Mouse (Mus musculus) heart, adult 2 months (tissue): Measurements from ENCODE around the gene Crip2. TPM values are rescaled to one million over a fixed set of nuclear protein-coding genes. Genes with fewer than 3 reads are reported as not detected.

ENCODE experiments used
- DNase-seq, 2 experiments: peaks; one replicate each; pipeline ENCODE4 v3.0.0; 2021
- H3K27ac ChIP-seq: fragments of 200-600 bp; 2 replicates; pipeline ENCODE4 v1.8.1; 2022
- H3K27me3 ChIP-seq: fragments of 200-500 bp; 2 replicates; pipeline ENCODE4 v1.6.1; 2012; ENCODE audit warnings: mild to moderate bottlenecking, low read length, inconsistent platforms, mixed read lengths; ENCODE audit not compliant: control insufficient read depth, insufficient read depth
- H3K36me3 ChIP-seq: fragments of 200-500 bp; 2 replicates; pipeline ENCODE4 v1.6.1; 2012; ENCODE audit warnings: low read length, inconsistent platforms; ENCODE audit not compliant: control insufficient read depth, insufficient read depth
- H3K4me1 ChIP-seq: fragments of 200-500 bp; 2 replicates; pipeline ENCODE4 v1.6.1; 2011; ENCODE audit warnings: low read length; ENCODE audit not compliant: control insufficient read depth, insufficient read depth
- H3K4me3 ChIP-seq: fragments of 200-600 bp; 2 replicates; pipeline ENCODE4 v1.8.1; 2022
- H3K79me2 ChIP-seq: fragments of 200-500 bp; replicated peaks from 2 replicates; pipeline ENCODE4 v1.6.1; 2012; ENCODE audit warnings: mild to moderate bottlenecking, inconsistent platforms, low read length, moderate library complexity, mixed read lengths; ENCODE audit not compliant: control insufficient read depth, insufficient read depth
- H3K9ac ChIP-seq: fragments of 200-500 bp; 2 replicates; pipeline ENCODE4 v1.6.1; 2012; ENCODE audit warnings: low read depth, mild to moderate bottlenecking, control low read depth, inconsistent platforms, low read length, mixed read lengths
- CTCF ChIP-seq: fragments of 200-600 bp; IDR thresholded peaks from 2 replicates; pipeline ENCODE4 v1.8.1; 2022; ENCODE audit warnings: antibody characterized with exemption, mild to moderate bottlenecking, moderate library complexity
- EP300 ChIP-seq: fragments of 200-500 bp; IDR thresholded peaks from 2 replicates; pipeline ENCODE4 v1.6.1; 2011; ENCODE audit warnings: low read depth, low read length, control low read depth; ENCODE audit not compliant: insufficient read depth
- POLR2A ChIP-seq: fragments of 200-500 bp; IDR thresholded peaks from 2 replicates; pipeline ENCODE4 v1.6.1; 2011; ENCODE audit warnings: mild to moderate bottlenecking, low read depth, low read length, control low read depth; ENCODE audit not compliant: insufficient read depth
- WGBS: fragments of 180-500 bp; shearing (Covaris S2); methylation state at CpG from one replicate; pipeline ENCODE4 v1.1.7; 2018; 5-methylcytosine and 5-hydroxymethylcytosine counted together
- intact Hi-C: fragments of 180-260 bp; cut with DNase I; formaldehyde crosslinking; loops from one replicate; pipeline ENCODE4 v1.15.1; 2025
- polyA plus RNA-seq: library from polyadenylated mRNA; depleted of rRNA; stranded (reverse); fragments of >200 nt; gene quantifications from 2 replicates; pipeline ENCODE4 v1.2.3, GENCODE M21; 2012
- total RNA-seq, 2 experiments: library from RNA; stranded (reverse); gene quantifications; 2 replicates each; pipeline ENCODE4 v1.2.3; 2021

The Crip2 gene
- total and polyA plus RNA-seq, 3 experiments, result 1,390 to 3,159 (median 1,660) TPM

GRCm38 (mm10) chr12:113153971-113154370 is 13.9 kb downstream of the Crip2 start:
- no peak overlapping the region for H3K9ac ChIP-seq
- no peaks in the 10 kb centered on the region for H3K27me3 ChIP-seq
- H3K4me1 ChIP-seq, result peaks cover 18% of the 10 kb centered on the region
- TF ChIP-seq EP300 (no peak), POLR2A (no peak), CTCF (no peak)
- H3K27ac ChIP-seq, result peak overlapping the region; percentile 87
- H3K36me3 ChIP-seq, result no peaks in the 10 kb centered on the region
- no peaks in the 10 kb centered on the region; the same call in 1 of the 2 replicates for H3K79me2 ChIP-seq
- DNase-seq, result peak; percentile 52 to 59
- 69% methylated on average over 7 of the region's 7 CpGs for WGBS
- intact Hi-C loops, result loop anchor here (5.0 kb wide), 1 partner anchor 327 kb away; the partner anchor contains the start of gene Cdca4
- H3K4me3 ChIP-seq, result no peak overlapping the region; the same call in 1 of the 2 replicates

- Histone ChIP-seq H3K36me3 (no peaks in the 10 kb centered on the region), H3K27ac (peak overlapping the region; percentile 87), H3K27me3 (no peaks in the 10 kb centered on the region), H3K9ac (peak overlapping the region; percentile 35), H3K4me3 (peak overlapping the region; percentile 63), H3K4me1 (peaks cover 13% of the 10 kb centered on the region), H3K79me2 (no peaks in the 10 kb centered on the region; the same call in 1 of the 2 replicates)
- DNase-seq, result peak in 1 of 2 experiments; percentile 14
- TF ChIP-seq POLR2A (0 out of 2 replicates have a peak, but pooled peaks have one; percentile 7), CTCF (no peak), EP300 (no peak)
- intact Hi-C loops, result loop anchor here (1.0 to 5.0 kb wide), 2 partner anchors 13 to 327 kb away; partner anchors contain the start of gene Cdca4
- 68% methylated on average over 6 of the region's 6 CpGs for WGBS
Measured at GRCm38 (mm10) chr12:113154747-113155075, 14.7 kb downstream of the Crip2 start.

DNA sequence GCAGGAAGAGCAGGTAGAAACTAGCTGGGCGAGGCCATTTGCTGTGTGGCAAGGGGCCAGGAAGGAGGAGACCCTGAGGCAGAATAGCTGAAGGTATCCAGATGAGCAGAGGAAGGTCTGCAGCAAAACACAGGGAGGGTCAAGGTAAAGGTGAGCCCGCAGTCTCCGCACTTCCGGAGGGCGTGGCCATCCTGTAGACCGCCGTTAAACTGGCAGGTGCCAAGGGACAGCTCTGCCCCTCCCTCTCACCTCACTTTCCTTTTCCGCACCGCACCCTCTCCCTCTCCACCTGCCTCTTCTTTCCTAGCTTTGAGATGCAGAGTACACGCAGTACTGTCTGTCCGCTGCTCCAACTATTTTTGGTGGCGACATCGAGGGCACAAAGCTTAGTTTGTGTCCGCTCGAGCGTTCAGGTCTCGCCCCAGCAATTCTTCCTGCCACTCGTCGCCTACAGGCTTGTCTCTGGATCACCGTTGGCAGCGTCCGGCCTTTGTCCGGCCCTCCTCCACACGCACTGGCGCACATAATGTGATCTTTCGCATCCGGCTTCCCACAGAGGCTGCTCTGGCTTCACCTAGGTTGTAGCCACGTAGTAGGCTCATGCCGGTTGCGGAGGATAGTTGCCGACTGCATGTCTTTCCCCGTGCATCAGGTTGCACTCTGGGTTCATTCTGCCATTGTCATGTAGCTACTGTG is 15.2 kb downstream of the Crip2 start:
- Histone ChIP-seq H3K4me3 (peak overlapping the region; percentile 63), H3K36me3 (no peaks in the 10 kb centered on the region), H3K27ac (peak overlapping the region; percentile 87), H3K79me2 (no peaks in the 10 kb centered on the region; the same call in 1 of the 2 replicates), H3K4me1 (peaks cover 13% of the 10 kb centered on the region), H3K27me3 (no peaks in the 10 kb centered on the region), H3K9ac (peak overlapping the region; percentile 35)
- WGBS, result 2% methylated on average over 32 of the region's 32 CpGs
- DNase-seq, result peak; percentile 74 to 78
- TF ChIP-seq POLR2A (0 out of 2 replicates have a peak, but pooled peaks have one; percentile 8), EP300 (no peak), CTCF (no peak)
- intact Hi-C loops, result loop anchor here (1.0 kb wide), 1 partner anchor 14 kb away; no protein-coding TSS in a partner anchor

DNA sequence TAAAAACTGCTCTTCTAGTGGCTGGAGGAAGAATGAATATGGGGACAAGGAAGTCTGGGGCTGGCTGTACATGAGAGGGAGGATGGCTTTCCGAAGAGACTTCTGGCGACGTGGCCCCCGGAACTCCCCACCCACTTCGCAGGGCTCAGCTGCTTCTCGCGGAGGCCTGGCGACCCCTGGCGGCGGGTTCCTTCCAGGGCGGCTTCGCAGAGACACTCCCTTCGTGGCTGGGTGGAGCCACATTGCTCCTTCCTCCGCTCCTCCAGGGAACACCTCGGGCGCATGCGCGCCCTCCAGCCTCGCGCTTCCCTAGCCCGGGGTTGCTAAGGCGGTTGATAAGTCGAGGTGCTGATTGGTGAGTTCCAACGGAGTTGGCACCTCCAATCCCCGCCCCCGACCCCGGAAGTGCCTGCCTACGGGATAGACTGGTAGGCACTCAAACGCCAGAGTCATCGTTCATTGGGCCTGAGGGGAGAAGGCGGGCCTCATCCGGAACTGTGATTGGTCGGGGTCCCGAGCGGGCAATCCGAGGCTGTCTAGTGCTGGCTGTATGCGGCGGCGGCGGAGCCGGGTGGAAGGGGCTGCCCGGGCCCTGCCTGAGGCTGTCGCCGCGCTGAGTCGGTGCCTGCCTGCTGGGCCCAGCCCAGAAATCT is 16.0 kb downstream of the Crip2 start, which contains the start of gene Tedc1:
TSS of gene Tedc1 (plus strand) at position 535 of the 653 bp plus-strand sequence.
- DNase-seq, result peak; percentile 99 to 100
- no peaks in the 10 kb centered on the region for H3K27me3 ChIP-seq
- peak within 1 kb of the TSS; percentile 63 for H3K4me3 ChIP-seq
- under 1% methylated on average over 46 of the region's 46 CpGs for WGBS
- H3K79me2 ChIP-seq, result no peaks in the 10 kb centered on the region; the same call in 1 of the 2 replicates
- H3K9ac ChIP-seq, result peak within 1 kb of the TSS; percentile 35
- intact Hi-C loops, result loop anchor here (1.0 kb wide), 2 partner anchors 15 to 37 kb away; no protein-coding TSS in a partner anchor
- H3K27ac ChIP-seq, result peak within 1 kb of the TSS; percentile 87
- TF ChIP-seq EP300 (peak; percentile 86), POLR2A (peak; percentile 63; the same call in 1 of the 2 replicates), CTCF (peak; percentile 99; the same call in 1 of the 2 replicates)
- H3K36me3 ChIP-seq, result no peaks in the 10 kb centered on the region
- peaks cover 7% of the 10 kb centered on the region for H3K4me1 ChIP-seq

DNA sequence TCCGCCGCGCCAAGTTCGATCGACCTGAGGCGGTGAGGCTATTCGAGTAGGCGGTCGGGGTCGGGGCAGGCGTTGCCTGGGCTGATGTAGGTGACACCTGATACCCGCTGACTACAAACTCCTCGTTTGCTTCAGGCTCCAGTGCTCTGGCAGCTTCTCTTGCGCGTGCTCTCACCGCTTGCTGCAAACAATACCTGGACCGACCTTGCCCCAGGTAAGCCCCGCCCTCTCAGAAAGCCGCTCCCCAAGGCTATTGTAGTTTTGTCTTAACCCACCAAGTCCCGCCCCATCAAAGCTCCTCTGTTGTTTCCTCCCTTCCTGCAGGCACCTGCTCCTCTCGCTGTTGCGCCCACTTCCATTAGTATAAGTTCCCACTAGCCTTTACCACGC is 16.5 kb downstream of the Crip2 start:
- Histone ChIP-seq H3K79me2 (no peaks in the 10 kb centered on the region; the same call in 1 of the 2 replicates), H3K9ac (peak overlapping the region; percentile 28; the same call in 1 of the 2 replicates), H3K36me3 (no peaks in the 10 kb centered on the region), H3K27me3 (no peaks in the 10 kb centered on the region), H3K4me1 (peaks cover 3% of the 10 kb centered on the region), H3K4me3 (peak overlapping the region; percentile 63), H3K27ac (peak overlapping the region; percentile 31; the same call in 1 of the 2 replicates)
- 4% methylated on average over 23 of the region's 23 CpGs for WGBS
- intact Hi-C loops, result loop anchor here (1.0 kb wide), 1 partner anchor 37 kb away; no protein-coding TSS in a partner anchor
- TF ChIP-seq POLR2A (no peak), EP300 (no peak), CTCF (no peak)
- no peak for DNase-seq
